Mouse (Mus musculus) spleen, embryonic (tissue): ENCODE measurements around the gene Nmral1.
"Not testable (repeated sequence)": the region's sequence is repeated elsewhere in the genome, so short reads cannot be mapped to it uniquely, and the experiment has no call there.

Experiments used
- CTCF ChIA-PET: fragments of 350-600 bp; sonication (Branson Sonifier 250); formaldehyde crosslinking; loops from one replicate; lab custom pipeline; 2022; lab: Charles Lee

Gene Nmral1

DNA sequence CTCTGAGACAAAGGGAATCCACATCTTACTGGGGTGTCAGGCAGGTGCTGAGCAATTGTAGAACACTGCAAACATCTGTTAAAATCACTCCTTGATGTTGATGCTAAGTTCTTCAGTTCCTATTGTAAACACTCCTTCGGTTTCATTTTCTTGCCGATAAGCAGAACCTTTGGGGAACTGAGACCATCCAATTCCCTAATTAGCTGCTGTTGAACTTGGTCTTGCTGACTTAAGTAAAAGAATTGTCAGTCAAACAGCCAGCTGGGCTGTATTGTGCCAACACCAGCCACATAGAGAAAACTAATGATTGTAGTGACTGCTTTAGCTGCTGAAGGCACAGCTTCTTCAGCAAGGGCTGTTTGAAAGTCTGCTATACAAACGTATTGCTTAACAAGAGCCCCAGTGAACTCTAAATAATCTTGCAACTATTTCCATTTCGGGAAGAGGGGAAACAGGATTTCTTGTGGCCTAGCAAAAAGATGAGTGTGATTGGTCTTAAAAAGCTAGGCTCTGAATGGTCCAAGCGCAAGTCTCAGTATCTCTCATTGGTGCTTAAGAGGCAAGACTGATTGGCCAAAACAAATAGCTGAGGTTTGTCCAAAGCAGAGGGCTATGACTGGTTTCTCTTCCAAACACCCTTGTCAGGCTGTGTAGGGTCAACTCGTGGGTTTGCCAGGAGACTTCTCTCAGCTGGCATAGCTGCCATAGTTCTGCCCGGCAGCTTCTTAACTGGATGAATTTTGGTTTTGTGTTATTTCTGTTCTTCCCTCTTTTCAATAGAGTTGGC is 3.2 kb upstream of the Nmral1 start:
- CTCF ChIA-PET = interaction anchor here (0.6 kb wide), 2 partner anchors 10 to 147 kb away, joined by 6 to 12 read pairs; no protein-coding TSS in a partner anchor

DNA sequence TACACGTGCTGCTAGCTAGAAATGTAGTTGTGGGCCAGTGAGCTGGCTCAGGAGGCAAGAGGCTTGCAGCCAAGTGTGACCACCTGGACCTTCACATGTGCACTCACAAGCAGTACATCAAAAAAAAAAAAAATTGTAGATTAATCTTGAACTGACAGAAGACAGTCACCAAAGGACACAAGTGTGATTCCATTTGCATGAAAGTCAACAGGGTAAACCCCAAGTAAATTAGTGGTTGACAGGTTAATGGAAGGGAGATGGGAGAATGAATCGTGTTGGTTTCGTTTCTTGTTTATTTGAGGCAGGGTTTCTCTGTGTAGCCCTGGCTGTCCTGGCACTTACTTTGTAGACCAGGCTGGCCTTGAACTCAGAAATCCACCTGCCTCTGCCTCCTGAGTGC is 1.3 kb downstream of the Nmral1 start:
- CTCF ChIA-PET = interaction anchor here (0.7 kb wide), 2 partner anchors 10 to 83 kb away, joined by 3 to 4 read pairs; no protein-coding TSS in a partner anchor

DNA sequence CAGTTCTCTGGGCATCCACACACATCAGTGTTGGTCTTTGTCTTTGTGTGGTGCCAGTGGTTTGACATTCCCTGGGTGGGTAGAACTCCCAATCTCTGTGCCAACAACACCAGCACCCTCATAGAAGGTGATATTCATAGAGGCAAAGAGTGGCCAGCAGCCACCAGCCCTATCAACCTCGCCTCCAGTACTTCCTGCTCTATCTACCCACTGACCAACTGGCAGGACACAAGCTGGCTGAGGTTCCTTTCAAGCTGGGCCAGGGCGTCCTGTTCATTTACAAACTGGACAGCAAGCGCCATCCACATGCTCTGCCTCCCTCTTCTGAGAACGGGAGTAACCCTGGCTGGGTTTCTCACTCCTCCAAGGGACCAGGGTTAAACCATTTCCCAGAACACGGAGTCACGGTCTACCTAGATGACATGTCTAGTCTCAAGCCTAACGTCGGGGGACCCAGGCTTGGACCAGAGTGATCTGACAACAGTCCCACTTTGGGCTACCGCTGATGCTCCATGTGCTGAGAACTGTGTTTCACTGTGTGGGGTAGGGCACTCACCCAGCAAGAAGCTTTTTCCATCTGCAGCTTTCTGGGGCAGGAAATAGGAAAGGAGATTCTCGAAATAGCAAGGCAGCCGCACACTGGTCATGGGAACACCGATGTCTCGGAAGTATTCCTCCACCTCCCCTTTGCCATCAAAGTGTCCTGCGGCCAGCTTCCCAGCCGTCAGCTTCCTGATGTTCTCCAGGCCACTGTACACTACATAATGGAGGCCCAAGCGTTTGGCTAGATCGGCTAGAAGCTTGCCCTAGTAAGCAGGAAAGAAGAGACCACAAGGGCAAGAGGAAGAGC is 5.1 kb downstream of the Nmral1 start:
- CTCF ChIA-PET = no interaction called here

DNA sequence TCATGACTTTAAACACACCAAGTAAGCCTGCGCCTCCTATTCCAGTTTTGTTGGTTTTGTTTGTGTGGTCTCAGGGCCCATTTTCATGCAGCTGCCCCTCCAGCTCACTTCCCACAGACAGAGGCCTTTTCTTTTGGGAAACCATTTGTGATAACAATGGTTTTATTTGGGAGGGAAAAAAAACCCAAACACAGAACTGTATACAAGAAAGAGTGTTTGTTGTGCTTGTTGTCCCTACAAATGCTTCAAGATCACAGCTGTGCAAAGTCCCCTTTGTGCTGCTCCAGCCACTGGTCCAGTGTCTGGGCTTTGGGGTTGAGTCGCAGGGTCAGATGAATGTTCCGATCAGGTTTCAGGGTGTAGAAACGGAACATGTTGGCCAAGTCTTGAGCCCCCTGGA is 8.0 kb downstream of the Nmral1 start:
- CTCF ChIA-PET = no interaction called here

GRCm38 (mm10) chr16:4705541-4705940 is 13.6 kb downstream of the Nmral1 start:
- CTCF ChIA-PET = interaction anchor here (0.5 kb wide), 1 partner anchor 19 kb away, joined by 3 read pairs; no protein-coding TSS in a partner anchor

DNA sequence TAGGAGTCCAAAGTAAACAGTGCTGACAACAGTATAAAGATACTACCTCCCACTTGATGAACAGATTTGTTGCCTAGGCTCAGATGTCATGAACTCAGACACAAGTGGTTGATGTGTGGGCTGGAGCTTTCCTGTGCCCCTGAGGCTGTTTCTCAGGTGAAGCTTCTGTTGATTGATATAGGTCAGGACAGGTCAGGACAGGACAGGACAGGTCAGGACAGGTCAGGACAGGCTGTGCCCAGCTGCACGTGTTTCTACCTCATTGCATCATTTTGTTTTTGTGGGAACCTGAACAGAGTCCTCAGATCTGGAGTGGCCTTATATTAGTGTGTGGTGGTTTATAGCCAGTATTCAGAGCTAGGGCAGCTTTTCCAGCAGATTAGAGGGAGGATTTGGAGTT is 16.5 kb downstream of the Nmral1 start:
- CTCF ChIA-PET = interaction anchor here (0.7 kb wide), 1 partner anchor 58 kb away, joined by 3 read pairs; no protein-coding TSS in a partner anchor

DNA sequence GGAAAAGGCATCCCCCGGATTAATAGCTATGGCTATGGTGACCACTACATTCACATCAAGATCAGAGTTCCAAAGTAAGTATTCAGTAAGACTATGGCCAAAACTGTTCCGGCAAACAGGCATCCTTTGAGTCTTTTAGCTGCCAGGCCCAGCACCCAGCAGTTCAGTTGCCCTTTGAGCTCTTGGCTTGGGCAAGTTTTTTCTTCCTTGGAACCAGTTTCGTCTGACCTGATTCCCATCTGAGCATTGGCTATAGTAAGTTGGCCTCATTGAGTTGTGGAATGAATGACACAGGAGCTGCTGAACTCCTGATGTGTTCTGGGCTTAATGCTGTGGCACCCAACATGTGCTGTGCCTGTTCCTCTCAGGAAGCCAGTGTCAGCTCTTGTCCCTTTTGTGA is 17.9 kb downstream of the Nmral1 start:
- CTCF ChIA-PET = no interaction called here

- CTCF ChIA-PET = not testable (repeated sequence)
Measured at GRCm38 (mm10) chr16:4689371-4689770, 29.8 kb downstream of the Nmral1 start.

DNA sequence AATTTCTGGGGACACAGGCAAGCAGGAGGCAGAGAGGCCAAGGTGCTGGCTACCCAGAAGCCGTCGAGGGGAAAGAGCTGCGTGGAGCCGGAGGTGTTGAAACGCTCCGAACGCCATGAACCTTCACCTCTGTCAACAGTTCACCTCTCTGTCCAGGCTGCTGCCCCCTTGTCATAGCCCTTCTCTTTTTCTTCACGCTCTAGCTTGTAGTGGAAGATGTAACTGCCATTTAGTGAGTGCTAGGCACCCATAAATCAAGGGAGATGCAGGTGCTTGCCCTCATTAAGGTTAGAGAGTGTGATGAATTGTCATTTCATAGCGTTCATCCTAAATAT is 34.7 kb downstream of the Nmral1 start:
- CTCF ChIA-PET = no interaction called here

GRCm38 (mm10) chr16:4683581-4684456 is 35.3 kb downstream of the Nmral1 start:
- CTCF ChIA-PET = no interaction called here

GRCm38 (mm10) chr16:4683193-4683580 is 36.0 kb downstream of the Nmral1 start:
- CTCF ChIA-PET = no interaction called here

- CTCF ChIA-PET = interaction anchor here (0.6 kb wide), 1 partner anchor 15 kb away, joined by 3 read pairs; no protein-coding TSS in a partner anchor
Measured at GRCm38 (mm10) chr16:4682628-4683179, 36.5 kb downstream of the Nmral1 start.

- CTCF ChIA-PET = interaction anchor here (0.5 to 0.8 kb wide), 2 partner anchors 32 to 531 kb away, joined by 4 read pairs; no protein-coding TSS in a partner anchor
Measured at GRCm38 (mm10) chr16:4680922-4681455, 38.2 kb downstream of the Nmral1 start.

- CTCF ChIA-PET = no interaction called here
Measured at GRCm38 (mm10) chr16:4679121-4680018, 39.8 kb downstream of the Nmral1 start, which contains the start of gene Coro7. Gene Coro7 (minus strand): TSS chr16:4679777.

DNA sequence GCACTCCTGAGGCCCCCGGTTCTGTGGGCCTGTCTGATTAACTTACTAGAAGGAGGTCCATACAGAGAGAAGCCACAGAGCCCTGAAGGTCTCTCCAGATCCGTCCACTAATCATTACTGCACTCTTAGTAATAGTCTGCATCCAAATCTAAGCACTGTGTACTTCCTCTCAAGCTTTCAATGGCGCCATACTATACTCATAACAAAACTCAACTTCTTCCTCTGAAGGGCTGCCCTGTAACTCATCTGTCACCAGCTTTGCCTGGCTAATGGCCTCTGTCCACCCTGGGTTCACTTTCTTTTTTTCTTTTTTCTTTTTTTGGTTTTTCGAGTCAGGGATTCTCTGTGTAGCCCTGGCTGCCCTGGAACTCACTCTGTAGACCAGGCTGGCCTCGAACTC is 41.1 kb downstream of the Nmral1 start:
- CTCF ChIA-PET = no interaction called here

- CTCF ChIA-PET = interaction anchor here (0.8 kb wide), 1 partner anchor 16 kb away, joined by 8 read pairs; no protein-coding TSS in a partner anchor
Measured at GRCm38 (mm10) chr16:4676836-4677235, 42.3 kb downstream of the Nmral1 start.

DNA sequence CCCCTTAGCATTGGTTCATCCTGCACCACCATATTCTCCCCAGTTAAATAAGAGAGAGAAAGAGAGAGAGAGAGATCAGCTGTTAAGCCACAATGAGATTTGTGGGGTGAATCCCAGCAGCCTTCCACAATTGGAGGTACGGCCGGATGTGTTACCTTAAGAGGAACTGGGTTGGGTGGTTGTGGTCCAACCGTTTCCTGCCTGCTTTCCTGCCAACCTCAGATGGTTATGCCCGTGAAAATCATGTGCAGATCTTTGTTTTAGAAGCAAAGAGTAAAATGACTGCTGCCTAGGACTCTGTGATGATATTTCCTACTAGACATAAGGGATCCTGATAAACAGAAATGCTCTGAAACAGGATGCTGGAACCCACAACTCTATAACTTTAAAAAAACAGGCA is 45.1 kb downstream of the Nmral1 start:
- CTCF ChIA-PET = no interaction called here

DNA sequence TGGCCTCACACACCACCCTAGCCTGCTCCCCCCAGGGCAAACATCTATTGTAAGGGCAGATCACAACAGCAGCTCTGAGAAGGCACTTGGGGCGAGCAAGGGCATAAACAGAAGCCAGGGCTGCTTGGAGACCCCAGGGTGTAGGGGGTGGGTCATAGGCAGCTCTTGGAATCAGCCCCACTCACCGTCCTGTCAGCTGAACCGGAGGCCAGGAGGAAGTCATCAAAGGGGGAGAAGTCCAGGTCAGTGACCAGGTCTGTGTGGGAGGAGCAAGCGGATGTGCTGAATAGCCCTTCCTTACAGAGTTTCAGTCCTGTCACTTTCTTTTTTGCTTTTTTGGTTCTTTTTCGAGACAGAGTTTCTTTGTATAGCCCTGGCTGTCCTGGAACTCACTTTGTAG is 48.8 kb downstream of the Nmral1 start:
- CTCF ChIA-PET = no interaction called here

DNA sequence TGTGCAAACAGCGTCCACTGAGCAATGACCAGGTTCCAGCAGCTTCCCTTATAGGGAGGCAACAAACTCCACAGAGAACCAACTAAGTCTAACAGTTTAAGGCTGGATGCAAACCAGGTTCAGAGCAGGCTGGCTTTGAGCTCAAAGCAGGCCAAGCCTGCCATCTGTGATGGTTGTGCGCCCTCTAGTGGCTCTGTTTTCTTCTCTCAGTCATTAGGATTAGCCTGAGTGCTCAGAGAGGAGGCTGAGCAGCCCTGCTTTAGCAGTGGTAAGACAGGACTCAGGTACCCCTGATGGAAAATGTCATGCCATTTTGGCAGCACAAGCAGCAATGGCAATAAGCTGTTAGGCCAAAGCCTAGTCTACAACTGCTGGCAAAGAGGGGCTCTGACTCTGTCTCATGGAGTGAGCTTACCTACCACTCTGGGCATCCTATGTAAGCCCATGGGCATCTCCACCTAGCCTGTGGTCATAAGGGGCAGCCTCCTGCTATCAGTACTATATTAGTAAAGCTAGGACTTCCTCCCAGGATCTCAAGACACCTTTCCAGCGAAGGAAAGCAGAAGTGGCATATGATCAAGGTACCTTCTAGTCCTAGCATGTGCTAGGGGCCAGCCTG is 51.9 kb downstream of the Nmral1 start:
- CTCF ChIA-PET = interaction anchor here (0.7 to 1.3 kb wide), 4 partner anchors 12 to 60 kb away, joined by 3 read pairs; no protein-coding TSS in a partner anchor
